Mouse (Mus musculus) thymus, adult 2 months (tissue): ENCODE measurements around the gene Sox12. TPM values are rescaled to one million over a fixed set of nuclear protein-coding genes. Genes with fewer than 3 reads are reported as not detected.
"Not testable (repeated sequence)": the region's sequence is repeated elsewhere in the genome, so short reads cannot be mapped to it uniquely, and the experiment has no call there.

Source experiments
- DNase-seq: peaks from one replicate; pipeline ENCODE4 v3.0.0; 2021
- H3K27ac ChIP-seq: fragments of 200-500 bp; 2 replicates; pipeline ENCODE4 v1.5.1; 2012; ENCODE audit warnings: low read length, control low read depth; ENCODE audit not compliant: control insufficient read depth, insufficient read depth
- H3K27me3 ChIP-seq: fragments of 200-500 bp; 2 replicates; pipeline ENCODE4 v1.6.1; 2012; ENCODE audit warnings: mild to moderate bottlenecking, low read length, moderate library complexity, mixed read lengths; ENCODE audit not compliant: control insufficient read depth, insufficient read depth
- H3K36me3 ChIP-seq: fragments of 200-500 bp; 2 replicates; pipeline ENCODE4 v1.6.1; 2012; ENCODE audit warnings: mild to moderate bottlenecking, low read length, moderate library complexity; ENCODE audit not compliant: control insufficient read depth, insufficient read depth
- H3K4me1 ChIP-seq: fragments of 200-500 bp; replicated peaks from 2 replicates; pipeline ENCODE4 v1.6.1; 2012; ENCODE audit warnings: low read length; ENCODE audit not compliant: control insufficient read depth, insufficient read depth
- H3K4me3 ChIP-seq: fragments of 200-500 bp; 2 replicates; pipeline ENCODE4 v1.5.1; 2012; ENCODE audit warnings: mild to moderate bottlenecking, low read length, control low read depth, moderate library complexity; ENCODE audit not compliant: control insufficient read depth, insufficient read depth
- CTCF ChIP-seq: fragments of 200-500 bp; IDR thresholded peaks from 2 replicates; pipeline ENCODE4 v1.5.1; 2012; ENCODE audit warnings: mild to moderate bottlenecking, control low read depth, low read length, moderate library complexity, borderline replicate concordance; ENCODE audit not compliant: control insufficient read depth, poor library complexity, insufficient read depth; ENCODE audit errors: extremely low read depth
- POLR2A ChIP-seq: fragments of 200-500 bp; IDR thresholded peaks from 2 replicates; pipeline ENCODE4 v1.6.1; 2012; ENCODE audit warnings: mild to moderate bottlenecking, low read length, control low read depth, moderate library complexity; ENCODE audit not compliant: control insufficient read depth, poor library complexity, insufficient read depth; ENCODE audit errors: extremely low read depth
- WGBS: fragments of 180-500 bp; shearing (Covaris S2); methylation state at CpG from one replicate; pipeline ENCODE4 v1.1.7; 2018; 5-methylcytosine and 5-hydroxymethylcytosine counted together
- polyA plus RNA-seq: library from polyadenylated mRNA; depleted of rRNA; stranded (reverse); fragments of >200 nt; gene quantifications from 2 replicates; pipeline ENCODE4 v1.2.3, GENCODE M21; 2012

The Sox12 gene
- polyA plus RNA-seq, 1 experiment: 4.5 TPM

GRCm38 (mm10) chr2:152436983-152437860, 39.4 kb upstream of the Sox12 start:
- Histone ChIP-seq H3K36me3 (no peaks in the 10 kb centered on the region), H3K4me3 (peak overlapping the region; percentile 15; the same call in 1 of the 2 replicates), H3K27me3 (no peaks in the 10 kb centered on the region), H3K4me1 (peaks cover 2% of the 10 kb centered on the region; the same call in 1 of the 2 replicates), H3K27ac (no peak overlapping the region)
- WGBS: 10% methylated on average over 23 of the region's 23 CpGs
- TF ChIP-seq CTCF: peak; percentile 95
- TF ChIP-seq POLR2A: no peak
- peak; percentile 79 for DNase-seq

DNA sequence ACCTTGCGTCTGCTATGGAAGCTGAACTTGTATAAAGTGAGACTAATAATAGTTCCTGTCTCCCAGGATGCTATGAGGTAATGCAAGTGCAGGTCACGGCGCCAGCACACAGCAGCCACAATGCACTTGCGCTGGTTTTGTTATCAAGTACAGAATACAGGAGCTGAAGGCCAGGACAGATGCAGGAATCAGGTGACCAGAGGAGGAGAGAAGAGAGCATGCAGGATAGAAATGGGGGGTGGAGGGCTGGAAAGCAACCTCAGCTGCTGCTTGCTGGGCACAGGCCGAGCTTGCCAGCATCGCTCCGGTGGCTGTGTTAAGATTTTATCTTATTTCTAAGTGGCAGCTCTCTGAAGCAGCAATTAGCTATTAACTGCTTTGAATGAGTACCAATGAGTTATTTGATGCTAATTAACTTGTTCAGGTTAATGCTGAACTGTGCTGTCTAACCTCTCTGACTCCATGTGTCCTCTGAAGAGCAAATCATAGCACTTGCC, 38.6 kb upstream of the Sox12 start:
- 96% methylated on average over 7 of the region's 7 CpGs for WGBS

DNA sequence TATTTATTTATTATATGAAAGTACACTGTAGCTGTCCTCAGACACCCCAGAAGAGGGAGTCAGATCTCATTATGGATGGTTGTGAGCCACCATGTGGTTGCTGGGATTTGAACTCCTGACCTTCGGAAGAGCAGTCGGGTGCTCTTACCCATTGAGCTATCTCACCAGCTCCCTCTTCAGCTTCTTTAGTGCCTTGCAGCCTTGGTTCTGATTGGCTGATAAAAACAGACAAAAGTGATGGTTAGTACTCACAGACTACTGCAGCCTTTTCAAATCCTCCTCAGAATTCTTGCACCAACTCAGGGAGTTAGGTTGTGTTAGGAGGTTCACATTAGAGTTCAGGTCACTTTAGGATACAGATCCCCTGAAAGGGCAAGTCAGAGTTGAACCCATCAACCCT, 30.6 kb upstream of the Sox12 start:
- H3K36me3 ChIP-seq, H3K4me1 ChIP-seq, H3K27me3 ChIP-seq, DNase-seq, H3K27ac ChIP-seq, H3K4me3 ChIP-seq: not testable (repeated sequence)
- WGBS: 78% methylated on average over 2 of the region's 2 CpGs

More for the DNA sequence above, 38.6 kb upstream of the Sox12 start:
- no peaks in the 10 kb centered on the region for H3K27me3 ChIP-seq
- no peak for DNase-seq
- no peak overlapping the region for H3K4me3 ChIP-seq
- no peak overlapping the region for H3K27ac ChIP-seq
- peaks cover 2% of the 10 kb centered on the region; the same call in 1 of the 2 replicates for H3K4me1 ChIP-seq
- TF ChIP-seq CTCF (no peak), POLR2A (no peak)
- no peaks in the 10 kb centered on the region for H3K36me3 ChIP-seq

- DNase-seq: no peak
- Histone ChIP-seq H3K27ac (no peak overlapping the region), H3K36me3 (no peaks in the 10 kb centered on the region), H3K27me3 (no peaks in the 10 kb centered on the region), H3K4me3 (no peak overlapping the region), H3K4me1 (no peaks in the 10 kb centered on the region)
- TF ChIP-seq POLR2A (no peak), CTCF (no peak)
- 66% methylated on average over 12 of the region's 12 CpGs for WGBS
These were observed 29.6 kb upstream of the Sox12 start for GRCm38 (mm10) chr2:152427493-152427892.

DNA sequence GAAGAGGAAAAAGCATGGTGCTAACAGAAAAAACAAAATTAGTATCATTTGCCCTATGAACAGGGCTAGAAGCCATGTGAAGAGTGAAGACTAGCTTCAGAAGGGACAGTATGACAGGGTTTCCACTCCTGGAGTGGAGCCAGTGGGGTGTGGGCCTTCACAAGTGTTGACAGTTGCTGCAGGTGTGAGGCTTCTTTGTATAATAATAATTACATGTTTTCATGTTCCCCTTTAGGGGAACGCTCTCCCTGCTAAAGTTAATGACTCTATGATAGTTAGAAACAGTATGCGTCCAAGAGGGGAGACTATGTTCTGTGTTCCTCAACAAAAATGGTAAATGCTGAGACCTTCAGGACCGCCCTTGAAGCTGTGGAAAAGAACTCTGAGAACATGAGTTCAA, 17.9 kb upstream of the Sox12 start:
- Histone ChIP-seq H3K4me3 (no peak overlapping the region), H3K4me1 (peaks cover 8% of the 10 kb centered on the region; the same call in 1 of the 2 replicates), H3K36me3 (no peaks in the 10 kb centered on the region), H3K27me3 (peaks cover 7% of the 10 kb centered on the region), H3K27ac (no peak overlapping the region)
- no peak for TF ChIP-seq POLR2A
- TF ChIP-seq CTCF: no peak
- no peak for DNase-seq
- 98% methylated on average over 3 of the region's 3 CpGs for WGBS

- DNase-seq: no peak
- Histone ChIP-seq H3K4me1 (peaks cover 8% of the 10 kb centered on the region; the same call in 1 of the 2 replicates), H3K36me3 (no peaks in the 10 kb centered on the region), H3K27me3 (peaks cover 7% of the 10 kb centered on the region), H3K27ac (no peak within 1 kb of the TSS), H3K4me3 (peak within 1 kb of the TSS; percentile 66)
- WGBS: 70% methylated on average over 4 of the region's 4 CpGs
- no peak for TF ChIP-seq CTCF
- no peak for TF ChIP-seq POLR2A
These were observed 17.4 kb upstream of the Sox12 start, which contains the start of gene 6820408C15Rik for GRCm38 (mm10) chr2:152415287-152415686. 6820408C15Rik (plus strand) TSS chr2:152415587.
